ENCODE assay signal across 11 mouse cellular contexts in genomic region chr3:140876201-140876895, GRCm38 (mm10).
"Had no signal": no experiment of that assay in that cellular context is flagged by ENCODE, and none has a peak within 500 bp of the region (broad histone marks: within the 10 kb centered on the region; RNA-seq: fewer than 3 reads in every experiment).

No protein-coding gene starts in this region.

- H3K4me3 ChIP-seq: layer of hippocampus, adult 2 months; limb, embryonic 12.5 days; midbrain, embryonic 10.5 days had no signal

- H3K9ac ChIP-seq: limb, embryonic 12.5 days had no signal

- H3K4me1 ChIP-seq: limb, embryonic 12.5 days; midbrain, embryonic 10.5 days had no signal

- H3K9me3 ChIP-seq: limb, embryonic 12.5 days; midbrain, embryonic 10.5 days had no signal

- DNase-seq: kidney, adult 11 months; kidney, adult 9 months; kidney, postnatal 36 days; right cerebral cortex, adult 18-20 months; thymus, adult 18-20 months; thymus, postnatal 14 days had no signal

- H3K27me3 ChIP-seq: limb, embryonic 12.5 days had no signal

- ATAC-seq: midbrain, embryonic 16.5 days had no signal

- H3K27ac ChIP-seq: kidney, postnatal 0 days; layer of hippocampus, adult 2 months; limb, embryonic 12.5 days; midbrain, embryonic 10.5 days had no signal

- H3K4me2 ChIP-seq: limb, embryonic 12.5 days had no signal

- H3K36me3 ChIP-seq: limb, embryonic 12.5 days; midbrain, embryonic 10.5 days had no signal
